Mouse (Mus musculus) kidney, embryonic 15.5 days (tissue): ENCODE data around the gene Spaca1. TPM values are rescaled to one million over a fixed set of nuclear protein-coding genes. Genes with fewer than 3 reads are reported as not detected.
"Not testable (repeated sequence)": the region's sequence is repeated elsewhere in the genome, so short reads cannot be mapped to it uniquely, and the experiment has no call there.

Experiments used
- ATAC-seq: fragments of 200-750 bp; cut with Nextera tagmentation; replicated peaks from 2 replicates; pipeline ENCODE4 v1.8.0; 2017; ENCODE audit warnings: moderate TSS enrichment; ENCODE audit not compliant: low FRiP score
- H3K27ac ChIP-seq: fragments of 300-500 bp; sonication (generic); 2 replicates; pipeline ENCODE4 v1.5.1; 2015; ENCODE audit warnings: mild to moderate bottlenecking, inconsistent platforms
- H3K27me3 ChIP-seq: fragments of 300-500 bp; sonication (generic); 2 replicates; pipeline ENCODE4 v1.6.1; 2015; ENCODE audit warnings: inconsistent platforms
- H3K36me3 ChIP-seq: fragments of 300-500 bp; sonication (generic); 2 replicates; pipeline ENCODE4 v1.6.1; 2015; ENCODE audit warnings: inconsistent platforms
- H3K4me1 ChIP-seq: fragments of 300-500 bp; sonication (generic); 2 replicates; pipeline ENCODE4 v1.6.1; 2015; ENCODE audit warnings: inconsistent platforms
- H3K4me2 ChIP-seq: fragments of 300-500 bp; sonication (generic); 2 replicates; pipeline ENCODE4 v1.6.1; 2015; ENCODE audit warnings: moderate library complexity, mild to moderate bottlenecking, inconsistent platforms
- H3K4me3 ChIP-seq: fragments of 300-500 bp; sonication (generic); replicated peaks from 2 replicates; pipeline ENCODE4 v1.5.1; 2015; ENCODE audit warnings: mild to moderate bottlenecking, inconsistent platforms
- H3K9ac ChIP-seq: fragments of 300-500 bp; sonication (generic); 2 replicates; pipeline ENCODE4 v1.6.1; 2015; ENCODE audit warnings: mild to moderate bottlenecking, inconsistent platforms
- H3K9me3 ChIP-seq: fragments of 300-500 bp; sonication (generic); replicated peaks from 2 replicates; pipeline ENCODE4 v1.6.1; 2016; ENCODE audit warnings: inconsistent platforms
- WGBS: fragments of 180-500 bp; shearing (Covaris S2); methylation state at CpG from one replicate; pipeline ENCODE4 v1.1.7; 2015; ENCODE audit warnings: mixed read lengths; 5-methylcytosine and 5-hydroxymethylcytosine counted together
- polyA plus RNA-seq: library from polyadenylated mRNA; unstranded; fragments of >200 nt; fragmentation: Nextera tagmentation; extraction: Ambion mirVana; gene quantifications from 2 replicates; pipeline ENCODE4 v1.2.1, GENCODE M21; 2015

The Spaca1 gene
- polyA plus RNA-seq, result 1.7 TPM in 2 replicates

DNA sequence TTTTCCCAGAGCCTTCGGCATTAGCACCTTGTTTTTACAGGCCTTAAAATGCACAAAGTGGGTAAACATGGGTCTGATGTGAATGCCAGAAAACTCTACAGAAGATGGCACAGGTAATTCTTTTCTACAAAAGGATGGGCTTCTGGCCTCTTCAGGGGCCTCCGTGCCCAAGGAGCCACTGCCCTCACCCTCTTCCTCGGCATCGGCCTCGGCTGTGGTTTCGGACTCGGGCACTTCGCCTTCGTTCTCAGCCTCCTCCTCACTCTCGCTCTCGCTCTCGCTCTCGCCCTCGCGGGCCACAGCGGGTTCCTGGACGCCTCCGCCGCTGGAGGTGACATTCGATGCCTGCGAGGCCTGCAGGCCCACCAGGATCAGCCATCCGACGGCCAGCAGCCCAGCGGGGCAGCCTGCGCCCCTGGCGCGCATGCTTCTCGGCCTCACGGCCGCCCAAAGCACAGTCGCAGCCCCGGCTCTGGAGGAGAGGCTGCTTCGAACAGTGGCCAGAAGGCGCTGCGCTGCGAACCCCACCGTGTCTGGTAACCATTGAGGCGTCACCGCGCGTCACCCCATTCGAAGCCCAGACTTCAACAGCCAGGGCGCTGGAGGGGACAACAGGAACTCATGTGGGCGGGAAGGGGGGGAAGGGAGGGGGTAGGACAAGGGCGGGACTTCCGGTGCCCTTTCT is at the start of gene Spaca1:
Spaca1 (minus strand) TSS at position 621 of the 685 bp plus-strand sequence.
- Histone ChIP-seq H3K27me3 (no peaks in the 10 kb centered on the region), H3K4me1 (0 out of 2 replicates have a peak, but pooled peaks cover 4% of the 10 kb centered on the region), H3K4me2 (peak within 1 kb of the TSS; percentile 57), H3K27ac (no peak within 1 kb of the TSS), H3K36me3 (no peaks in the 10 kb centered on the region), H3K9ac (no peak within 1 kb of the TSS), H3K9me3 (no peaks in the 10 kb centered on the region), H3K4me3 (peak within 1 kb of the TSS; percentile 28)
- ATAC-seq, result peak; percentile 70
- WGBS, result 53% methylated on average over 46 of the region's 46 CpGs

DNA sequence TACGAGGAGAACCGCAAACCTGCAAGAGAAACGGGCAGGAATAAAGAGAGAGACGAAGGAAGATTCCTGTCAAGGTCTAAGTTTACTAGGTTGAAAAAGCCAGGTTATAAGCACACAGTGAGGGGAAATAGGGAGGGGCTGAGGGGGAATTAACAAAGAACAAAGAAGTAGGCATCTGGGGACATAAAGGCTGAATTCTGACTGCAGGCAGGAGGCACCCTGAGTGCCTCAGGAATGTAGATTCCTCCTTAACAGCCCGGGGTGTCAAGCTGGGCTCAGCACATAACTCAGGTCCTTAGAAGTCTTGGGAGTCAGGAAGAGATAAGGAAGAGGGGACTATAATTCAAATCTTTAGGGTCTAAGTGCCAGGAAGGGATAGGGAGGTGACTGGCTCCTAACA is 37.3 kb upstream of the Spaca1 start:
- H3K9ac ChIP-seq, H3K9me3 ChIP-seq, H3K36me3 ChIP-seq, H3K27ac ChIP-seq, H3K4me3 ChIP-seq, H3K4me1 ChIP-seq, ATAC-seq, H3K27me3 ChIP-seq, H3K4me2 ChIP-seq: not testable (repeated sequence)
- WGBS, result 77% methylated on average over 5 of the region's 5 CpGs

DNA sequence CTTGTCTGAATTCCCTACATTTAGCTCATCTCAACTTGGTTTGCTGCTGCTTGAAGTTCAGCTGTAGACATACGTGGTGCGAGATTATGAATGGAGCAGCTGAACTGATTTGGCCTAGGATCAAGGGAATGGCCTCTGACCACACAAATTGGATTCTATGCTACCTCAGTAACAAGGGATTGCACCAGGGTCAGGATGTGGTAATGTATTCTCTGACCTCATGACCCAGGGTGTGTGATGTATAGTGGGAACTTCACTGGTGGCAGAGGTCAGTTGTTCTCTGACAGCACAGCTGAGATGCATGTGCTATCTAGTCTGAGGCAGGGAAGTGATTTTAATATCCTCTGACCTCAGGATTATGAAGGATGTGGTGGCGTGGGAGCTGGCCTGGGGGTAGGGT is 31.1 kb upstream of the Spaca1 start:
- Histone ChIP-seq H3K27ac (no peak overlapping the region), H3K4me3 (no peak overlapping the region), H3K9ac (no peak overlapping the region), H3K4me1 (no peaks in the 10 kb centered on the region), H3K27me3 (no peaks in the 10 kb centered on the region), H3K36me3 (no peaks in the 10 kb centered on the region), H3K9me3 (no peaks in the 10 kb centered on the region), H3K4me2 (no peak overlapping the region)
- WGBS, result 75% methylated on average over 3 of the region's 3 CpGs
- no peak for ATAC-seq

DNA sequence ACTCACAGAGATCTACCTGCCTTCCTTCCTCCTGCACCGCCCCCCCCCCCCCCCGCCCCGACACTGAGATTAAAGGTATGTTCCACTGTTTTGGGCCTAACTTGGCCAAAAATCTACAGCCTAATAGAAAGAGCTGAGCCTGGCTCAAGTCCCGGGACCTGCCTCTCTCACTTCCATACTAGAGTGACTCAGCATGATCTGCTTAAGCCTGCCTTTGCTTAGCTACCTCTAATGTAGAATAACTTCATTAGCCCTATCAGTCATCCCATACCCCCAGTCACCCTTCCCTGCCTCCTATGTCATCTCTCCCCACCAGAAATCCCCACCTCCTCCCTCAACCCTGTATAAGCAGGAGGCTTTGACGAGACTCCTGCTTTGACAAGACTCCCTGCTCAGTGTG is 19.0 kb upstream of the Spaca1 start:
- Histone ChIP-seq H3K4me1 (no peaks in the 10 kb centered on the region), H3K36me3 (no peaks in the 10 kb centered on the region), H3K27ac (no peak overlapping the region), H3K4me3 (no peak overlapping the region), H3K9ac (no peak overlapping the region), H3K27me3 (no peaks in the 10 kb centered on the region), H3K4me2 (no peak overlapping the region), H3K9me3 (no peaks in the 10 kb centered on the region)
- no peak for ATAC-seq
- WGBS, result 89% methylated on average over 3 of the region's 5 CpGs

DNA sequence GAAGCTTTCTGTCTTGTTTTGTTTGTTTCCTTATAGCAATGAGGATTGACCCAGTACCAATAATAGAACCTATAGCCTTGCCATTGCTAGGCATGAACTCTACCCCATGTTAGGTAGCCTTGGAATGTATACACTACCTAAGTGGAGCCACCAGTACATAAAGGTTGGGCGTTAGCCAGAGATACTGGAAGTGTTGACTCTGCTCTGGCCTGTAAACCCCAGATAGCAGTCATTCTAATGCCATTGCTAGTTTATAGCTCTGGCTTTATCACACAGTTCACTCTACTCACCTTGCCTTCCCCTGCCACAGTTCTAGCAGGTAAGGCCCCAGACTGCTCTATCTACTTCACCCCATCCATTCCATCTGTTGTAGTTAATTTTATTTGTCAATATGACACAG is 8.3 kb upstream of the Spaca1 start:
- Histone ChIP-seq H3K9me3 (no peaks in the 10 kb centered on the region), H3K4me2 (no peak overlapping the region), H3K4me1 (no peaks in the 10 kb centered on the region), H3K27ac (no peak overlapping the region), H3K4me3 (no peak overlapping the region), H3K36me3 (no peaks in the 10 kb centered on the region), H3K9ac (no peak overlapping the region), H3K27me3 (no peaks in the 10 kb centered on the region)
- ATAC-seq, result no peak
- WGBS, result 77% methylated on average over 1 of the region's 1 CpGs

DNA sequence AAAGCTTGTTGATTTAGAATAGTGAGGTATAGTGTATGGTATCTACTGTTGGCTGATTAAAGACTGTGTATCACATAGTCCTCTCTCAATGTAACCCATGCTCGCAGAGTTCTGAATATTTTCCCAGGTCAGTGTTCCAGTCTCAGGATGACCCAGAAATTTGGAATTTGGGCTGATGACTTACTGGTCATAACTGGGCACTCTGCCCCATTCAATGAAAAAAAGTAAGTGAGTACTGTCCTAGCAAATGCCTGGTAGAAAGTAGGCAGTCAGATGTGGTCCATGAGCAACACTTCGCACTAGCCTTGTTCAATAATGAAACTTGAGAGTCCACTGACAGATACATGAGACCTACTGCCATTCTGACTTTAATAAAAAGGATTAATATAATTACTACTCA is 23.2 kb downstream of the Spaca1 start:
- ATAC-seq, result no peak
- H3K4me3 ChIP-seq, result no peak overlapping the region
- no peaks in the 10 kb centered on the region for H3K36me3 ChIP-seq
- no peaks in the 10 kb centered on the region for H3K27me3 ChIP-seq
- WGBS, result 96% methylated on average over 2 of the region's 2 CpGs
- H3K4me1 ChIP-seq, result no peaks in the 10 kb centered on the region
- H3K9ac ChIP-seq, result no peak overlapping the region
- no peaks in the 10 kb centered on the region for H3K9me3 ChIP-seq
- H3K4me2 ChIP-seq, result no peak overlapping the region
- no peak overlapping the region for H3K27ac ChIP-seq

DNA sequence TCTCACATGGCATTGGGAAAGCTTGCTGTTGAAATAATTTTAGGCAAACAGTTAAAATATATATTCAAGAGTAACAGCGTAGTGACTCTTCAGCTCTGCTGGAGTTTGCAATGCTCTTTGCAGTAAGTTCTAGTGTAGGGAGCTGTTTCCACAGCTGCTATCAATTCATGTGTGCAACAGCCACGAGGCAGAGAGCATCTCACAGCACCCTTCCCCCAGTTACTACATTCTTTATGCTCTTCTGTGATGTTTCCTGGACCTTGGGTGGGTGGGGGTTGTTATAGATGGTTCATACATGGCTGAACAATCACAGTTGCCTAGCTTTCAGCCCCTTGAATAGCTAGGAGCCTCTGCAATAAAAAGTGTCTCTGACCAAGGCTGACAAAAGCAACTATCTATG is 28.5 kb downstream of the Spaca1 start:
- H3K27ac ChIP-seq, result no peak overlapping the region
- H3K4me1 ChIP-seq, result no peaks in the 10 kb centered on the region
- no peak overlapping the region for H3K4me3 ChIP-seq
- H3K36me3 ChIP-seq, result no peaks in the 10 kb centered on the region
- no peaks in the 10 kb centered on the region for H3K9me3 ChIP-seq
- H3K4me2 ChIP-seq, result no peak overlapping the region
- ATAC-seq, result no peak
- no peak overlapping the region for H3K9ac ChIP-seq
- no peaks in the 10 kb centered on the region for H3K27me3 ChIP-seq
- 34% methylated on average over 2 of the region's 2 CpGs for WGBS

DNA sequence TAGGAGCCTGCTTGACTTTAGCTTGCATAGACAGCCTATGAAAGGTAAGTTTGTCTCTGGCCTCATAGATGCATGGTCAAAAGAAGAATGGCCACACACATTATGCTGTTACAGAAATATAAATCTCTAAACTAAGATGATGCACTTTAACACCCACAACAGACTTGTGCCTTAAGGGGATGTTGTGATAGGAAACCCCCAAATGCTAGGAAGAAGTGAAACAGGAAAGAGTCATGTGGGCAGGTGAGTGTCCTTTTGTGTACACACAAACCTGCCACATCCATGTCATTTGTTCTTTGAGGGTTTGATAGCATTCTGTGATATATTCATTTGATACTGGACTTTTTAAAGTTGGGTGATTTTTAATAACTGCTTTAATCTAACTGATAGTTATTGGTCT is 53.6 kb downstream of the Spaca1 start:
- Histone ChIP-seq H3K27ac (no peak overlapping the region), H3K4me1 (no peaks in the 10 kb centered on the region), H3K9ac (no peak overlapping the region), H3K4me2 (no peak overlapping the region), H3K4me3 (no peak overlapping the region), H3K9me3 (0 out of 2 replicates have a peak, but pooled peaks cover 2% of the 10 kb centered on the region), H3K27me3 (no peaks in the 10 kb centered on the region), H3K36me3 (no peaks in the 10 kb centered on the region)
- no peak for ATAC-seq

DNA sequence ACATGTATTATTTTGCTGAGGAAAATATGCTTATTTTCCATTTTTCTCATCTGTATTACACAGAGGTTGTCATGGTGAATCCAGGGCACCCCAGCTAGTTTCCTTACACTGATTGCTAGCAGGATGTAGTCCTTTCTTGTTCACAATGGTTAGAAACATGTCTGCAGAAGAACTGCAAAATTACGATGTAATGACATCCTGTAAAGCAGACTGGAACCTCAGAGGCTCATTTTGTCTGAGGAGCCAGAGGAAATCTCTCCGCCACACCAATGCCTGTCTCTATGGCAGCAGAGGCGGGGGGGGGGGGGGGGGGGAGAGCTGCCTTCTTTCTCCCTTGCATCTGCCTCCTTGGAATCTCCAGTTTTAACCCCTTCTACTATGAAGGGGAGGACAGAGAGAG is 57.3 kb downstream of the Spaca1 start:
- WGBS, result 42% methylated on average over 3 of the region's 3 CpGs
- H3K4me1 ChIP-seq, result no peaks in the 10 kb centered on the region
- no peak for ATAC-seq
- no peak overlapping the region for H3K9ac ChIP-seq
- no peak overlapping the region for H3K27ac ChIP-seq
- H3K27me3 ChIP-seq, result no peaks in the 10 kb centered on the region
- H3K4me2 ChIP-seq, result no peak overlapping the region
- H3K9me3 ChIP-seq, result no peaks in the 10 kb centered on the region
- H3K4me3 ChIP-seq, result no peak overlapping the region
- no peaks in the 10 kb centered on the region for H3K36me3 ChIP-seq

DNA sequence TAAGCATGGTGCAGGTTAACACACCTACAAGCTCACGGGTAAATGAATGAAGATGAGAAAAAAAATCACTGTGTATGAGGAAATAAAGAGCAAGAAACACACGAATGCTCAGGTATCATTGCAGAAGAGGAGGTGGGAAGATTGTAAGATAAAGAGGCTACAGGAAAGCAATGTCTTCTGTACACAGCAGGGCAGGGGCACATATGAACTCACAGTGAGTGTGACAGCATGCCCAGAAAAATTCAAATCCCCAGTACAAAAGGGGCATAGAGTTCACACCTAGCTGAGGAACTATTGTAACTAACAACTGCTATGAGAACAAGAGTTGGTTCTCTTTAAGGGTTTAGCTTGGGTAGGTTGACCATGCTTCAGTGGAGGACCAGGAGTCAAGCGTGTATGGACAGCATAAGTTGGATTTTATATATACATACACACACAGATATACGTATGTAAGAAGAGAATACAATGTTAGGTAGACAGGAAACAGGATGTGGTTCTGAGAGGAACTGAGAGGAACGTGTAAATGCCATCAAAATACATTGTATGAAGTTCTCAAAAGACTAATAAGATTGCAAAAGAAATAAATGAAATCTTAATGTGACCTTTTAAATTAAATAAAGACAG is 61.4 kb downstream of the Spaca1 start:
- Histone ChIP-seq H3K36me3 (no peaks in the 10 kb centered on the region), H3K27me3 (no peaks in the 10 kb centered on the region), H3K9me3 (no peaks in the 10 kb centered on the region), H3K4me1 (no peaks in the 10 kb centered on the region), H3K9ac (no peak overlapping the region), H3K4me2 (no peak overlapping the region), H3K27ac (no peak overlapping the region), H3K4me3 (no peak overlapping the region)
- 81% methylated on average over 5 of the region's 5 CpGs for WGBS
- no peak for ATAC-seq
